11 mouse cellular contexts compared by ENCODE assay signal in the genomic region with DNA sequence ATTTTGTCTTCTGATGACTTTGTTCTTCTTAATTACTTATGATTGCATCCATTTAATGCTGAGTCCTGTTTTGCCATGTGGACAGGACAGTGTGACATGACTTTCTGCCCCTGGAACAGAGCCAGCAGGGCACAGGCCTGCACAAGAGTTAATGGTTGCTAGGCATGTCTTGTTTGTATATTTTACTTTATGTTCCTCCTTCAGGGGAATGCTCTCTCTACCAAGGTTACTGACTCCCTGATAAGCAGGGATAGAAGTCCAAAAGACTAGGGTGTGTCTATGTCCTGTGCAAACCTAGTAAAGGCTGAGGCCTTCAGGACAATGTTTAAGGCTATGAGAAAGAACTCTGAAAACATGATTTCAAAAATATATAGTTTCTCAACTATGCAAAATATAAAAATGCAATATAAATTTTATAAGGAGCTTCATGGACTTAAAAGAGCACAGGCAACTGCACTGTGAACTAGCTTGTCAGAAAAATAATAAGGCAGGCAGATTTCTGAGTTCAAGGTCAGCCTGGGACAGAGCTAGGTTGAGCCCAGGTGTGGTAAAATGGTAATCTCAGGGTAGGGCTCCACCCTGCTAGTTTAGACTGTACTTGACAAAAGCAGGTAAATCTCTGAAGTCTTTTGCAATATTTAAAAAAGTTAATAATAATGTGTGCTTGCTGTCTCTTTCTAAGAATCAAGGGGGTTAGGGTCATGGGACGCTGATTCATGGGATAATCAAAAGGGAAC.
"Had no signal": no experiment of that assay in that cellular context is flagged by ENCODE, and none has a peak within 500 bp of the region (broad histone marks: within the 10 kb centered on the region; RNA-seq: fewer than 3 reads in every experiment).

No protein-coding gene starts in this region.

- H3K9ac ChIP-seq: liver, embryonic 13.5 days; liver, postnatal 0 days; lung, embryonic 15.5 days; midbrain, embryonic 13.5 days had no signal

- ATAC-seq: hindbrain, embryonic 16.5 days; inflammation-experienced regulatory T-cells, adult 6 months; liver, postnatal 0 days; midbrain, embryonic 13.5 days had no signal

- H3K27me3 ChIP-seq: liver, embryonic 13.5 days; lung, embryonic 15.5 days; midbrain, embryonic 13.5 days had no signal

- H3K4me1 ChIP-seq: liver, embryonic 13.5 days; lung, embryonic 15.5 days; midbrain, embryonic 13.5 days had no signal

- H3K9me3 ChIP-seq: limb, embryonic 10.5 days; liver, embryonic 13.5 days; lung, embryonic 15.5 days; midbrain, embryonic 13.5 days had no signal

- H3K27ac ChIP-seq: left cerebral cortex, adult 2 months; liver, embryonic 13.5 days; lung, embryonic 15.5 days; midbrain, embryonic 13.5 days had no signal

- DNase-seq: liver, embryonic 13.5 days; liver, postnatal 0 days; lung, postnatal 14 days; spleen, adult 18-20 months; thymus, postnatal 4 days had no signal

- H3K4me3 ChIP-seq: left cerebral cortex, adult 2 months; limb, embryonic 10.5 days; liver, embryonic 13.5 days; lung, embryonic 15.5 days; midbrain, embryonic 13.5 days had no signal

- H3K36me3 ChIP-seq: limb, embryonic 10.5 days; liver, embryonic 13.5 days; lung, embryonic 15.5 days; midbrain, embryonic 13.5 days had no signal

- H3K4me2 ChIP-seq: liver, embryonic 13.5 days; lung, embryonic 15.5 days; midbrain, embryonic 13.5 days had no signal
